ENCODE assay signal across 9 mouse cellular contexts in genomic region chr16:18604267-18604701, GRCm38 (mm10). TPM values are rescaled to one million over a fixed set of nuclear protein-coding genes. Genes with fewer than 3 reads are reported as not detected.
DNase-seq lines count a peak whose midpoint lies in the region; ATAC-seq and TF ChIP-seq lines count a peak whose summit lies in the region.
"Had no signal": no experiment of that assay in that cellular context is flagged by ENCODE, and none has a peak within 500 bp of the region (broad histone marks: within the 10 kb centered on the region; RNA-seq: fewer than 3 reads in every experiment).

No protein-coding gene starts in this region.

- H3K9ac ChIP-seq in liver, embryonic 16.5 days (ENCODE audit: low read depth, low read length): no peak overlapping the region

- H3K36me3 ChIP-seq in liver, embryonic 16.5 days (ENCODE audit: control insufficient read depth, insufficient read depth): no peaks in the 10 kb centered on the region
- no peaks in the 10 kb centered on the region for H3K36me3 ChIP-seq in kidney, adult 2 months (ENCODE audit: control insufficient read depth, insufficient read depth, low read length)

- no peak overlapping the region for H3K4me2 ChIP-seq in liver, embryonic 16.5 days (ENCODE audit: low read depth, low read length)

- H3K9me3 ChIP-seq in liver, embryonic 16.5 days (replicated peaks; ENCODE audit: control insufficient read depth, low read length): no peaks in the 10 kb centered on the region

- H3K27me3 ChIP-seq in liver, embryonic 16.5 days (ENCODE audit: control insufficient read depth, insufficient read depth, low read depth, low read length): 0 out of 2 replicates have a peak, but pooled peaks cover 3% of the 10 kb centered on the region
- H3K27me3 ChIP-seq in kidney, adult 2 months (replicated peaks; ENCODE audit: control insufficient read depth, insufficient read depth, low read length): no peaks in the 10 kb centered on the region; the same call in 1 of the 2 replicates

- TF ChIP-seq POLR2A in kidney, adult 2 months (IDR thresholded peaks at IDR 0.05; ENCODE audit: low read depth, low read length): no peak

- no peak overlapping the region for H3K27ac ChIP-seq in liver, embryonic 16.5 days (ENCODE audit: low read length)
- no peak overlapping the region for H3K27ac ChIP-seq in kidney, adult 2 months (ENCODE audit: insufficient read depth, low read depth, low read length)

- no peak overlapping the region for H3K4me3 ChIP-seq in liver, embryonic 16.5 days (ENCODE audit: low read depth, low read length)
- H3K4me3 ChIP-seq in kidney, adult 2 months (ENCODE audit: insufficient read depth, low read depth, low read length): no peak overlapping the region
- H3K4me3 ChIP-seq: erythroblast, embryonic 14.5 days had no signal

- WGBS in liver, embryonic 16.5 days (ENCODE audit: insufficient replicate concordance): 45% methylated on average over 8 of the region's 8 CpGs
- 37% methylated on average over 8 of the region's 8 CpGs for WGBS in kidney, adult 2 months

- peak; percentile 43; the same call in 1 of the 2 replicates for ATAC-seq in liver, embryonic 16.5 days (ENCODE audit: low read depth)
- ATAC-seq in monocyte, adult 5-6 weeks (replicated peaks; ENCODE audit: insufficient number of reproducible peaks, low FRiP score, low TSS enrichment, poor library complexity, severe bottlenecking): no peak

- DNase-seq in liver: no peak
- peak; percentile 46 to 69 for DNase-seq in gastrocnemius, postnatal 36 days
- peak; percentile 52 for DNase-seq in kidney, adult 2 months
- DNase-seq in retina, postnatal 1 day: peak; percentile 91
- no peak for DNase-seq in right cerebral cortex, postnatal 10 days (ENCODE audit: low spot score in 2 of 2)
- no peak for DNase-seq in cerebellum, adult 8-10 months

- TF ChIP-seq CTCF in kidney, adult 2 months (conservative IDR thresholded peaks at IDR 0.05; ENCODE audit: insufficient read depth, insufficient read length, low read depth, low read length): no peak

- no peaks in the 10 kb centered on the region for H3K4me1 ChIP-seq in liver, embryonic 16.5 days (ENCODE audit: control insufficient read depth, low read depth, low read length)
- no peaks in the 10 kb centered on the region for H3K4me1 ChIP-seq in kidney, adult 2 months (ENCODE audit: control insufficient read depth, insufficient read depth, low read length)

- intact Hi-C loops in gastrocnemius, postnatal 36 days (cut with DNase I): no loop called here

RNA-seq across cellular contexts. Expression of gene Tbx1, which starts 13.8 kb away (rescaled TPM):
- 0.07 TPM in 1 of 2 replicates, not detected in the other for polyA plus RNA-seq in liver, embryonic 16.5 days (2015; fragmentation: Nextera tagmentation; extraction: Ambion mirVana)
- total RNA-seq in gastrocnemius, postnatal 36 days (2021): 10 to 100 TPM in 1 of 2 experiments, 1 to 10 TPM in 1; 8.7 to 11.1 TPM
- 0.15 and 1.7 TPM in 2 replicates for polyA plus RNA-seq in kidney, adult 2 months (2012; rRNA removed)
- not detected in 3 replicates for total RNA-seq in monocyte, adult 5-6 weeks (2017)
- polyA plus RNA-seq: erythroblast, embryonic 14.5 days had no signal

RNA-seq across cellular contexts. Expression of gene Gp1bb, which starts 17.9 kb away (rescaled TPM):
- polyA plus RNA-seq in liver, embryonic 16.5 days (2015; fragmentation: Nextera tagmentation; extraction: Ambion mirVana): 13.9 and 18.2 TPM in 2 replicates
- not detected for total RNA-seq in gastrocnemius, postnatal 36 days (2021)
- 0.34 and 0.69 TPM in 2 replicates for polyA plus RNA-seq in kidney, adult 2 months (2012; rRNA removed)
- total RNA-seq in monocyte, adult 5-6 weeks (2017): 2.5 to 12.9 TPM in 2 of 3 replicates, not detected in the other

RNA-seq across cellular contexts. Expression of gene Gm49601, which starts 21.9 kb away (rescaled TPM):
- polyA plus RNA-seq in liver, embryonic 16.5 days (2015; fragmentation: Nextera tagmentation; extraction: Ambion mirVana): 0.28 and 0.55 TPM in 2 replicates
- total RNA-seq in gastrocnemius, postnatal 36 days (2021): 1 to 10 TPM in 1 of 2 experiments, under 1 TPM in 1; 0.94 to 1.5 TPM
- 1.1 and 1.4 TPM in 2 replicates for polyA plus RNA-seq in kidney, adult 2 months (2012; rRNA removed)
- 1.0 to 7.6 TPM in 2 of 3 replicates, not detected in the other for total RNA-seq in monocyte, adult 5-6 weeks (2017)

RNA-seq across cellular contexts. Expression of gene Sept5, which starts 25.5 kb away (rescaled TPM):
- 3.0 and 4.2 TPM in 2 replicates for polyA plus RNA-seq in liver, embryonic 16.5 days (2015; fragmentation: Nextera tagmentation; extraction: Ambion mirVana)
- 1 to 10 TPM; 2.7 TPM for total RNA-seq in gastrocnemius, postnatal 36 days (2021)
- 3.1 and 3.8 TPM in 2 replicates for polyA plus RNA-seq in kidney, adult 2 months (2012; rRNA removed)
- total RNA-seq in monocyte, adult 5-6 weeks (2017): 1.5 to 6.3 TPM (median 4.2 TPM) in 3 replicates
- polyA plus RNA-seq: erythroblast, embryonic 14.5 days had no signal

Comparison
In these comparisons a context has a peak if more than half of its experiments do, and no peak if none do; other contexts are left out.
1. DNase-seq: peak in gastrocnemius, postnatal 36 days (2 of 2), kidney, adult 2 months (single experiment) and retina, postnatal 1 day (single experiment); none in liver (single experiment), right cerebral cortex, postnatal 10 days (0 of 2) and cerebellum, adult 8-10 months (single experiment).